Mouse (Mus musculus) adrenal gland, postnatal 25 days (tissue): Measurements from ENCODE around the gene Washc1. TPM values are rescaled to one million over a fixed set of nuclear protein-coding genes. Genes with fewer than 3 reads are reported as not detected.
A peak's percentile ranks its signal among the peaks of the same experiment; 100 is the strongest.
"Not testable (repeated sequence)": the region's sequence is repeated elsewhere in the genome, so short reads cannot be mapped to it uniquely, and the experiment has no call there.

Experiments used
- DNase-seq: peaks from one replicate; pipeline ENCODE4 v3.0.0; 2021; ENCODE audit warnings: mixed read lengths
- long read RNA-seq: library from polyadenylated mRNA; stranded (forward); transcript quantifications from one replicate; pipeline ENCODE4 v2.0.0, GENCODE M21; 2021
- total RNA-seq: library from RNA; stranded (reverse); gene quantifications from 2 replicates; pipeline ENCODE4 v1.2.3, GENCODE M21; 2021

The Washc1 gene
- 35.9 and 43.4 TPM in 2 replicates for total RNA-seq
- long read RNA-seq, transcript Washc1-201 (11 exons, 2,905 nt) = major isoform, 5 of 18 reads
- long read RNA-seq, partial matches to known transcripts = 8 of 18 reads
- long read RNA-seq, other reads (novel, unspliced or antisense) = 1 of 18 reads

DNA sequence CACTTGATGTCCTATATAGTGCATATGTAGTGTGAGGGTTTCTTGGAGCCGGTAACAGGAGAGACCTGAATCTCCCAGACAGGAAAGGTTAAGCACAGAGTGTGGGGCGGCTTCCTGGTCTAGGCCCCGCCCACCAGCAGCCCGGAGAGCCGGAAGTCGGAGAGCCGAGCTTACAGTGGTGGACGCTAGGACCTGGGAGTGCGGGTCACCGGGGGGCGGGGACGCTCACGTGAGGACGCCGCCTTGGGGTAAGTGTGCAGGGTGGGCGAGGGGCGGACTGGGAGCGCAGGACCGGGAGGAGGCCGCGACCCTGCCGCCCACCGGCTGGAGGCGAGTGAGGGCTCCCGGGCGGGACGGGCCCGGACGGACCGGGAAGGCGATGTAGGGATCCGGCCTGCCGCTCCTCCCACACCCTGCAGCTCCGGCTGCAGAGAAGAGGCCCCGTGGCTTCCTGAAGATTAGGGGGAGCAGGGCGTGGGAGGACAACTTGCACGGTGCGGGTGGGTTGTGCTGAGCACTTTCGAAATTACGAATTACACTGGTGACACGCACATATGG is at the start of gene Washc1:
TSS of gene Washc1 (plus strand) at position 144 of the 558 bp plus-strand sequence.
- peak; percentile 90 for DNase-seq

DNA sequence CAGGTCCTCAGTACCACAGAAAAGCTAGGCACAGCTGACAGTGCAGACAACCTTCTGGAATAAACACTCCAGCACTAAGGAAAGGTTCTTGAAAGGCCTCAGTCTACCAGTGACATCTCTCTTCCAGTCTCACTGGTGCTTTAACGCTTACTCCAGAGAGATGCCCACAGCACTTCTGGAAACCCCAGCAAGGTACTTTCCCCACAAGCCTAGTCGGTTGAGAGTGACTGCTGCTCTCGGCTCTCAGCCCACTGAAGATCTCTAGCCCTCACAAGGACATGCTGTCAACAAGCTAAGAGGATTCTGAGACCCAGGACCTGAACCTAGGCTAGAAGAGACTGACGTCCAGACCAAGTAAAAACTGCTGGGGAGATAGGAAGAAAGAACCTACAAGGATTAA is 46.2 kb upstream of the Washc1 start:
- DNase-seq = no peak

DNA sequence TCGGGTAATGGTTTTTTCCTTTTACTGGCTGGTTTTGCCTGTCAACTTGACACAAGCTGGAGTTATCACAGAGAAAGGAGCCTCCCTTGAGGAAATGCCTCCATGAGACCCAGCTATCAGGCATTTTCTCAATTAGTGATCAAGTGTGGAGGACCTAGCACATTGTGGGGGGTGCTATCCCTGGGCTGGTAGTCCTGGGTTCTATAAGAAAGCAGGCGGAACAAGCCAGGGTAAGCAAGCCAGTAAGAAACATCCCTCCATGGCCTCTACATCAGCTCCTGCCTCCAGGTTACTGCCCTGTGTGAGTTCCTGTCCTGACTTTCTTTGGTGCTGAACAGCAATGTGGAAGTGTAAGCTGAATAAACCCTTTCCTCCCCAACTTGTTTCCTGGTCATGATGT is 42.3 kb upstream of the Washc1 start:
- not testable (repeated sequence) for DNase-seq

- no peak for DNase-seq
These were observed 37.4 kb upstream of the Washc1 start for GRCm38 (mm10) chr17:66073971-66074370.

- no peak for DNase-seq
These were observed 35.5 kb upstream of the Washc1 start for GRCm38 (mm10) chr17:66075827-66076173.

- peak; percentile 48 for DNase-seq
These were observed 35.0 kb upstream of the Washc1 start for GRCm38 (mm10) chr17:66076174-66076927.

- DNase-seq = peak; percentile 98
These were observed 34.4 kb upstream of the Washc1 start, which contains the start of gene Ankrd12 for GRCm38 (mm10) chr17:66076934-66077333. TSS of gene Ankrd12 (minus strand) at chr17:66077089.

GRCm38 (mm10) chr17:66077437-66077850 is 33.9 kb upstream of the Washc1 start:
- DNase-seq = no peak

DNA sequence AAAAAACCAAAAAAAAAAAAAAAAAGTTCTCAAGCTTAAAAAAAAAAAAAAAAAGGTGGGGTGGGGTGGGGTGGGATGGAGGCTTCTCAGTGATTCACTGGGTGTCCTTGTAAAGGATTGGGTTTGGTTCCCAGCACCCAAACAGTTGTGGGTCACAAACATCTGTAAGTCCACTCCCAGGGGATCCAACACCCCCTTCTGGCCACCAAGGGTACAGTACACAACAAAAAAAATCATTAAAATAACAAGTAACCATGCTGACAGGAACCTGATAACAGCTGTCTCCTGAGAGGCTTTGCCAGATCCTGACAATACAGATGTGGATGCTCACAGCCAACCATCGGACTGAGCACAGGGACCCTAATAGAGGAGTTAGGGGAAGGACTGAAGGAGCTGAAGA is 26.9 kb upstream of the Washc1 start:
- no peak for DNase-seq

DNA sequence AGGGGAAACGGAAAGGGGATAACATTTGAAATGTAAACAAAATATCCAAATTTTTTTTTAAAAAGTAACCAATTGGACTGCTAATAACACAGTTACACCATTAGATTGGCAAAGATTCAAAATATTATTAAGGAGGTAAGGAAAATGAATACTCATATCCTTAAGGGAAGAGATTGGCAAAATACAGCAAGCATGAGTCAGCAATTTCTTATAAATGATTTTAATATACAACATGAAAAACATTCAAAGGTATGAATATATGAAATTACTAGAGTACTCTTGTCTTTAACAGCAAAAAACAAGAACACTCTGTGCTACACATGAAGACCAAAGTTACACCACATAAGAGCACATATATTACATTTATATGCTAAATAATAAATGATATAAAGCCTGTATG is 26.3 kb upstream of the Washc1 start:
- DNase-seq = no peak

DNA sequence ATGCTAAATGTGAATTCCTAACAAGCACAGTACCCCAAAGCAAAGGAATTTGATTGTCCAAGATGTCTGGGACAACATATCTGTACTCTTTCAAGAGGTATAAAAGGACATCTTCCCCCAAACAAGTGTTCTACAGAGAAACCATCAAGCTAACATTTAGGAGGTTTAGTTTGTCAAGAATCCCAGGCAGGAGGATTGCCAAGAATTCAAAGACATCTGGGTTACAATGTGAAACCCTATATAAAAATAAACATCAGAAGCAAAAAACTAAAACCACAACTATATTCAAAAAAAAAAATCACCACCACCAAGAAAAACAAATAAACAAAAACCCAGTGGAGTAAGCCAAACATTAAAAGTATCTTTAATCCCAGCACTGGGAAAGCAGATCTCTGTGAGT is 21.1 kb upstream of the Washc1 start:
- no peak for DNase-seq

- DNase-seq = no peak
These were observed 20.0 kb upstream of the Washc1 start for GRCm38 (mm10) chr17:66091392-66091791.

GRCm38 (mm10) chr17:66092065-66092464 is 19.3 kb upstream of the Washc1 start:
- no peak for DNase-seq

DNA sequence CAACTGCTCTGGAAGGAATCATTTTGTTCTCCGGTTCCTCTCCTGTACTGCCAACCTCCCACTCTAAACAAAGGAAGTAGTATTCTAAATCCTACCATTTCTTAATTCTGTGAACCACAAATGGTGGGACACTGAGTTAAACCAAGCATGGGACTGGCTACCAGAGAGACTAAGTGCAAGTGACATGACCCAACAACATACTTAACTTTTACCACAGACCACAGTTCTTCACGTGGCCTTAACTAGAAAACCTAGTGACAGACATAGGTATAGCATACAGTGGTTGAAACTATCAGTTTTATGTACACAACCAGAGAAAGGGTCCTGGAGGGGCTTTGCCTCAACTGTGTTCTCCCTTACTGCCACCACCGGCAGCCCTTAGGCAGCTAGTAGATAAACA is 18.7 kb upstream of the Washc1 start:
- DNase-seq = no peak

DNA sequence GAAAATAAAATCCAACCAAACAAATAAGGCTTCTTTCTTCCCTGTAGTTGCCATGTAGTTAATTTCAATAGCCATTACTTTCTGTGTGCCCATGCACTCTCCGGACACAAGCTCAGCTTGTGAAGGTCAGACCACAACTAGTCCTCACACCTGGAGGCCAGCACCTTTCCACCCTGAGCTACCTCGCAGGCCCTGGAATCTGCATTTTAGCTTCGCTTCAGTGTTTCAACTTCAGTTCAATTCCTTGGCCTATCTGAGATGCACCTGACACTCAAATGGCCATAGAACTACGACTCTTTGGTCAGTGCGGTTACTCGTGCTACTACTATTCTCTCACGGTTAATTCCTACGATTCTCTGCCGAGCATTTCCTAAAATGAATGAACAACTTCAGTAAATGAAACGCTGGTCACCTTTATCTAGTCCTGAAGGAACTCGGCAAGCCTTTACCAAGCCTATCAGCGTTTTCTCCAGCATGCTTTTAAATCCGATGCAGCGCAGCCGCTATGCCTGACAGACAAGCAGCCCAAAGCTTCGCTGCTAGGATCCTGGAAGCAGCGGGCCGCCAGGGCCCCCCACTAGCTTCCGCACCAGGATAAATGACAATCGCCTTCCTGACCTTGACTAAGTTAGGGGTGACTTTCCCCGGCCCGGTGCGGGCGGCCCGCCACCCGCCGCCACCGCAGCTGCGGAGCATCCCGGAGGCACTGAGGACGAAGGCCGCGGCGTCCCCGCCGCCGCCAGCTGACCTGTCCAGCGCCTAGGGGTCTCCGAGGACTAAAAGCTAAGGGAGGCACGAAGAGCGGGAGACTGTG is 10.6 kb upstream of the Washc1 start:
- DNase-seq = no peak

- DNase-seq = peak; percentile 91
These were observed 9.7 kb upstream of the Washc1 start, which contains the start of gene Ndufv2 for GRCm38 (mm10) chr17:66101380-66102330. TSS of gene Ndufv2 (minus strand) at chr17:66101559.

GRCm38 (mm10) chr17:66104076-66104475 is 7.3 kb upstream of the Washc1 start:
- no peak for DNase-seq

GRCm38 (mm10) chr17:66106601-66107267 is 4.6 kb upstream of the Washc1 start:
- DNase-seq = peak; percentile 57

GRCm38 (mm10) chr17:66107466-66107865 is 3.9 kb upstream of the Washc1 start:
- no peak for DNase-seq

- DNase-seq = no peak
These were observed 3.1 kb upstream of the Washc1 start for GRCm38 (mm10) chr17:66108198-66108597.

DNA sequence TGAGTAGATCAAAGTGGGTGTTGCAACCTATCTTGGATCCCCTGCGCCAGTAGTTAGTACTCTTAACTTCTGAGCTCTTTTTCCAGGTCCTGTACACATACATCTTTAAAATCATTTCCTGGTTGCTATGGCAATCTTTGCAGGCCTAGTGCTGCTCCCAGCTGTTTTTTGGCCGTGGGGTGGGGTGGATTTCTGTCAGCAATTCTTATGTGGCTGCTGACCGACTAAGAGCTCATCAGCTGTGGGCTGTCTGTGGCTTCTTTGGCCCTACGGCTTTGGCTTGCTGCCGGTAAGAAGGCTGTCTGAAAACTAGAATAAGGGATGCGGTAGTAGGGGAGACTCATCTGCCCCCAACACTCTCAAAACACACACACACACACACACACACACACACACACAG is 599 bp upstream of the Washc1 start:
- no peak for DNase-seq
